Comparison of ENCODE assay signal across 9 mouse cellular contexts in the genomic region with DNA sequence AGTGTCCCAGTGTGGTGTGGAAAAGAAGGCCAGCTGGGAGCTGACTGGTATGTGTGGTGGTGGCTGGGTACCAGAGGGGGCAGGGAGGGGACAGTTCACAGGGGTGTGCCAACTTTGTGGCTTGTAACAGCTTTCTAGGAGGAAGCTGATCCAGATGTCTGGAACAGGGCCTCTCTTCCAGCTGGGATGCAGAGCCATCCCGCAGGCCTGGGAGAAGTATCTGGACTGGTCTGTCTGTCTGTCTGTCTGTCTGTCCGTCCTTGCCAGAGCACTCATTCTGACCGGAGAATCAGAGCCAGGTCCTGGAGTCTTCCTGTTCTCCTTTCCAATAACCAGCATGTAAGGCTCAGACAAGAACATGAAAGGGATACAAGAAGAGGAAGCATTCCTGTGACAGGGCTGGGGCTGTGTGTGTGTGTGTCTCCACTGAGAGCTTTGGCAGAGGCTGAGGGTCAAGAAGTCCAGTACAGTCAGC. TPM values are rescaled to one million over a fixed set of nuclear protein-coding genes. Genes with fewer than 3 reads are reported as not detected.
A peak's percentile ranks its signal among the peaks of the same experiment; 100 is the strongest.
DNase-seq lines count a peak whose midpoint lies in the region; ATAC-seq and TF ChIP-seq lines count a peak whose summit lies in the region.
"Had no signal": no experiment of that assay in that cellular context is flagged by ENCODE, and none has a peak within 500 bp of the region (broad histone marks: within the 10 kb centered on the region; RNA-seq: fewer than 3 reads in every experiment).

No protein-coding gene starts in this region.

- no peak for TF ChIP-seq CTCF in cerebellum, adult 2 months (IDR thresholded peaks at IDR 0.05; ENCODE audit: borderline replicate concordance, insufficient read depth, low read depth, low read length)

- TF ChIP-seq POLR2A in cerebellum, adult 2 months (IDR thresholded peaks at IDR 0.05; ENCODE audit: borderline replicate concordance, insufficient read depth, low read length), result no peak

- DNase-seq in kidney, adult 11 months, result no peak
- DNase-seq in adipocyte (ENCODE audit: low spot score), result peak; percentile 60
- DNase-seq in heart, embryonic 10.5 days (ENCODE audit: low spot score), result no peak
- no peak for DNase-seq in frontal cortex, postnatal 14 days (ENCODE audit: low spot score in 2 of 2)
- DNase-seq in cerebellum, adult 2 months, result no peak
- DNase-seq in retina, embryonic 14.5 days (ENCODE audit: low spot score), result no peak
- DNase-seq: kidney, adult 18-20 months had no signal

- H3K4me2 ChIP-seq in kidney, embryonic 16.5 days (replicated peaks; ENCODE audit: low read depth, low read length), result no peak overlapping the region

- H3K27ac ChIP-seq in kidney, embryonic 16.5 days (ENCODE audit: low read length), result 0 out of 2 replicates have a peak overlapping the region, but pooled peaks have one; percentile 13
- peak overlapping the region; percentile 29; the same call in 1 of the 2 replicates for H3K27ac ChIP-seq in heart, embryonic 10.5 days
- H3K27ac ChIP-seq in cerebellum, adult 2 months (ENCODE audit: insufficient read depth, low read length), result no peak overlapping the region

- peaks cover 6% of the 10 kb centered on the region for H3K4me1 ChIP-seq in kidney, embryonic 16.5 days (ENCODE audit: insufficient read depth, low read length)
- H3K4me1 ChIP-seq in heart, embryonic 10.5 days, result peaks cover 26% of the 10 kb centered on the region
- H3K4me1 ChIP-seq in cerebellum, adult 2 months (ENCODE audit: control insufficient read depth, insufficient read depth, low read length), result no peaks in the 10 kb centered on the region

- H3K36me3 ChIP-seq in kidney, embryonic 16.5 days (ENCODE audit: insufficient read depth, low read length), result peaks cover 4% of the 10 kb centered on the region; the same call in 1 of the 2 replicates
- peaks cover 10% of the 10 kb centered on the region for H3K36me3 ChIP-seq in heart, embryonic 10.5 days

- 69% methylated on average over 3 of the region's 3 CpGs for WGBS in kidney, embryonic 16.5 days
- WGBS in heart, embryonic 10.5 days, result 58% methylated on average over 3 of the region's 3 CpGs
- WGBS in cerebellum, adult 2 months, result 9% methylated on average over 3 of the region's 3 CpGs

- no peak for ATAC-seq in kidney, embryonic 16.5 days (ENCODE audit: low FRiP score, low TSS enrichment)
- ATAC-seq in megakaryocyte, adult 5-6 weeks (ENCODE audit: poor library complexity, severe bottlenecking), result peak; percentile 82

- no peak overlapping the region for H3K4me3 ChIP-seq in kidney, embryonic 16.5 days (ENCODE audit: low read length)
- H3K4me3 ChIP-seq in heart, embryonic 10.5 days, result no peak overlapping the region
- no peak overlapping the region for H3K4me3 ChIP-seq in cerebellum, adult 2 months (replicated peaks; ENCODE audit: insufficient read depth, low read depth, low read length)

- H3K9ac ChIP-seq in kidney, embryonic 16.5 days (replicated peaks; ENCODE audit: low read length), result no peak overlapping the region

- no peaks in the 10 kb centered on the region for H3K27me3 ChIP-seq in kidney, embryonic 16.5 days (ENCODE audit: insufficient read depth, low read length)
- no peaks in the 10 kb centered on the region for H3K27me3 ChIP-seq in heart, embryonic 10.5 days (ENCODE audit: insufficient read depth, poor library complexity, severe bottlenecking)
- H3K27me3 ChIP-seq in cerebellum, adult 2 months (ENCODE audit: control insufficient read depth, insufficient read depth, low read length), result no peaks in the 10 kb centered on the region

- H3K9me3 ChIP-seq in kidney, embryonic 16.5 days (ENCODE audit: low read length), result no peaks in the 10 kb centered on the region
- H3K9me3 ChIP-seq in heart, embryonic 10.5 days, result no peaks in the 10 kb centered on the region

RNA-seq across cellular contexts. Expression of gene Gtf2i, which starts 38.0 kb away (rescaled TPM):
- polyA plus RNA-seq in kidney, embryonic 16.5 days (2015; fragmentation: Nextera tagmentation; extraction: Ambion mirVana), result 179 and 192 TPM in 2 replicates
- polyA plus RNA-seq in heart, embryonic 10.5 days (2016; fragmentation: Nextera tagmentation; extraction: Ambion mirVana), result 130 and 141 TPM in 2 replicates
- total RNA-seq in megakaryocyte, adult 5-6 weeks (2015), result 24.8 and 31.2 TPM in 2 replicates
- total RNA-seq in megakaryocyte, adult 5-6 weeks (2017), result 15.5 and 23.6 TPM in 2 replicates
- 154 and 157 TPM in 2 replicates for polyA plus RNA-seq in cerebellum, adult 2 months (2012; rRNA removed)
